Mouse (Mus musculus) stomach, embryonic 16.5 days (tissue): Measurements from ENCODE around the gene Rpl23. TPM values are rescaled to one million over a fixed set of nuclear protein-coding genes. Genes with fewer than 3 reads are reported as not detected.

Experiments used
- ATAC-seq: fragments of 200-750 bp; cut with Nextera tagmentation; 2 replicates; pipeline ENCODE4 v1.8.0; 2017; ENCODE audit warnings: moderate number of reproducible peaks, moderate TSS enrichment; ENCODE audit not compliant: insufficient read depth, low FRiP score
- H3K27ac ChIP-seq: fragments of 300-500 bp; sonication (generic); 2 replicates; pipeline ENCODE4 v1.5.1; 2014; ENCODE audit warnings: low read length
- H3K27me3 ChIP-seq: fragments of 300-500 bp; sonication (generic); 2 replicates; pipeline ENCODE4 v1.6.1; 2014; ENCODE audit warnings: low read length, control low read depth, mixed read lengths; ENCODE audit not compliant: control insufficient read depth, insufficient read depth
- H3K36me3 ChIP-seq: fragments of 300-500 bp; sonication (generic); 2 replicates; pipeline ENCODE4 v1.6.1; 2014; ENCODE audit warnings: low read length; ENCODE audit not compliant: control insufficient read depth, insufficient read depth
- H3K4me1 ChIP-seq: fragments of 300-500 bp; sonication (generic); 2 replicates; pipeline ENCODE4 v1.6.1; 2014; ENCODE audit warnings: low read length, control low read depth, mixed read lengths; ENCODE audit not compliant: control insufficient read depth, insufficient read depth
- H3K4me2 ChIP-seq: fragments of 300-500 bp; sonication (generic); 2 replicates; pipeline ENCODE4 v1.6.1; 2014; ENCODE audit warnings: low read depth, low read length, mixed read lengths
- H3K4me3 ChIP-seq: fragments of 300-500 bp; sonication (generic); replicated peaks from 2 replicates; pipeline ENCODE4 v1.5.1; 2014; ENCODE audit warnings: mild to moderate bottlenecking, low read length
- H3K9ac ChIP-seq: fragments of 300-500 bp; sonication (generic); 2 replicates; pipeline ENCODE4 v1.6.1; 2014; ENCODE audit warnings: low read length
- H3K9me3 ChIP-seq: fragments of 300-500 bp; sonication (generic); replicated peaks from 2 replicates; pipeline ENCODE4 v1.6.1; 2016; ENCODE audit warnings: low read length, control low read depth; ENCODE audit not compliant: control insufficient read depth
- WGBS: fragments of 180-500 bp; shearing (Covaris S2); extraction: QIAGEN DNeasy Blood & Tissue Kit; methylation state at CpG from one replicate; pipeline ENCODE4 v1.1.7; 2014; 5-methylcytosine and 5-hydroxymethylcytosine counted together
- polyA plus RNA-seq: library from polyadenylated mRNA; unstranded; fragments of >200 nt; fragmentation: Nextera tagmentation; extraction: Ambion mirVana; gene quantifications from 2 replicates; pipeline ENCODE4 v1.2.1, GENCODE M21; 2015

The Rpl23 gene
- polyA plus RNA-seq, 1 experiment from 2014 or later: 586 TPM

DNA sequence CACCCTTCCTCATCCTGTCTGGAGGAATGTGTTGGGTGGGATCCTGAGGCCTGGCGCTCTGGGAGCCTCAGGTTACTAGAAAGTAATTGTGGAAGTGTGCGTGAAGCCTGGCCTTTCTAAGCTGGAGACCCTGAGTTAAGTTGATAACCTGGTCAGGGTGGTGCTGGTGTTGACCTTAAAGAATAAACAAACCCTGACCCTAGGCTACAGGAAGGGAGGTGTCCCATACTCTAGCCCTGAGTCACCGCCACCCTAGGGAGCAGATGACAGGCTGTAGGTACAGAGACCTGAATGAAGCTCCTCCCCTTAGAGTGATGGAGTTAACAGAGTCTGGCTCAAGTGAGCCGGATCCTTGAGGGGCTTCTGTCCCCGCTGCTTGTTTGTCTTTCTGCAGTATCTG is 21.6 kb upstream of the Rpl23 start:
- ATAC-seq: no peak
- no peak overlapping the region for H3K4me3 ChIP-seq
- no peaks in the 10 kb centered on the region for H3K27me3 ChIP-seq
- 57% methylated on average over 5 of the region's 5 CpGs for WGBS
- H3K27ac ChIP-seq: peak overlapping the region; percentile 84
- peak overlapping the region; percentile 44; the same call in 1 of the 2 replicates for H3K4me2 ChIP-seq
- H3K9ac ChIP-seq: peak overlapping the region; percentile 29; the same call in 1 of the 2 replicates
- H3K36me3 ChIP-seq: no peaks in the 10 kb centered on the region
- H3K4me1 ChIP-seq: peaks cover 65% of the 10 kb centered on the region
- H3K9me3 ChIP-seq: no peaks in the 10 kb centered on the region

GRCm38 (mm10) chr11:97802495-97802894 is 20.3 kb upstream of the Rpl23 start:
- Histone ChIP-seq H3K4me3 (0 out of 2 replicates have a peak overlapping the region, but pooled peaks have one; percentile 97), H3K4me2 (peak overlapping the region; percentile 74), H3K9ac (no peak overlapping the region), H3K27me3 (no peaks in the 10 kb centered on the region), H3K36me3 (no peaks in the 10 kb centered on the region), H3K4me1 (peaks cover 51% of the 10 kb centered on the region), H3K9me3 (no peaks in the 10 kb centered on the region), H3K27ac (peak overlapping the region; percentile 99)
- ATAC-seq: no peak
- 27% methylated on average over 6 of the region's 6 CpGs for WGBS

DNA sequence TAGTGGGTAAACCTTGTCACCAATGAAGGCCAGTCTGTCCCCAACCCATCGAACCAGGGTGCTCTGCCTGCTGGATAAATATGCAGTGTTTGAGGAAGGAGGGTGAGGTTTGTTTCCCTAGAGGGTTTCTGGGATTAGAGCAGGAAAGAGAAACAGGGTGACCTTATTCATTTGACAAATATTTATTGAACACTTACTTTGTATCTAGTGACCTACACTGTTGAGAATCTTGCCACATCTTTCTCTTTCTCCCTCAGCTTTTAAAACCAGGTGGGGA is 19.9 kb upstream of the Rpl23 start:
- WGBS: 7% methylated on average over 1 of the region's 1 CpGs
- H3K9ac ChIP-seq: no peak overlapping the region
- H3K9me3 ChIP-seq: no peaks in the 10 kb centered on the region
- H3K36me3 ChIP-seq: no peaks in the 10 kb centered on the region
- H3K4me1 ChIP-seq: peaks cover 49% of the 10 kb centered on the region
- ATAC-seq: no peak
- H3K27me3 ChIP-seq: no peaks in the 10 kb centered on the region
- peak overlapping the region; percentile 99 for H3K27ac ChIP-seq
- peak overlapping the region; percentile 97 for H3K4me3 ChIP-seq
- H3K4me2 ChIP-seq: peak overlapping the region; percentile 74

GRCm38 (mm10) chr11:97801409-97802193 is 19.4 kb upstream of the Rpl23 start:
- Histone ChIP-seq H3K36me3 (no peaks in the 10 kb centered on the region), H3K9me3 (no peaks in the 10 kb centered on the region), H3K27me3 (no peaks in the 10 kb centered on the region), H3K27ac (peak overlapping the region; percentile 99), H3K4me3 (peak overlapping the region; percentile 97), H3K9ac (peak overlapping the region; percentile 96), H3K4me1 (peaks cover 48% of the 10 kb centered on the region), H3K4me2 (peak overlapping the region; percentile 74)
- WGBS: 17% methylated on average over 8 of the region's 8 CpGs
- no peak for ATAC-seq

GRCm38 (mm10) chr11:97800691-97801408 is 18.6 kb upstream of the Rpl23 start:
- Histone ChIP-seq H3K36me3 (no peaks in the 10 kb centered on the region), H3K4me2 (peak overlapping the region; percentile 74), H3K9me3 (no peaks in the 10 kb centered on the region), H3K27me3 (no peaks in the 10 kb centered on the region), H3K4me1 (peaks cover 41% of the 10 kb centered on the region), H3K4me3 (peak overlapping the region; percentile 97), H3K9ac (peak overlapping the region; percentile 96), H3K27ac (peak overlapping the region; percentile 99)
- WGBS: under 1% methylated on average over 17 of the region's 17 CpGs
- no peak for ATAC-seq

GRCm38 (mm10) chr11:97799994-97800690 is 17.9 kb upstream of the Rpl23 start:
- Histone ChIP-seq H3K4me2 (peak overlapping the region; percentile 74), H3K27me3 (no peaks in the 10 kb centered on the region), H3K4me1 (peaks cover 34% of the 10 kb centered on the region), H3K36me3 (no peaks in the 10 kb centered on the region), H3K27ac (peak overlapping the region; percentile 99), H3K9me3 (no peaks in the 10 kb centered on the region), H3K9ac (peak overlapping the region; percentile 96), H3K4me3 (peak overlapping the region; percentile 97)
- under 1% methylated on average over 31 of the region's 43 CpGs for WGBS
- ATAC-seq: peak; percentile 75

- H3K36me3 ChIP-seq: no peaks in the 10 kb centered on the region
- peak overlapping the region; percentile 97 for H3K4me3 ChIP-seq
- no peaks in the 10 kb centered on the region for H3K27me3 ChIP-seq
- H3K27ac ChIP-seq: peak overlapping the region; percentile 99
- H3K9me3 ChIP-seq: no peaks in the 10 kb centered on the region
- H3K4me2 ChIP-seq: peak overlapping the region; percentile 74
- H3K4me1 ChIP-seq: peaks cover 26% of the 10 kb centered on the region
- WGBS: under 1% methylated on average over 71 of the region's 71 CpGs
- peak overlapping the region; percentile 96 for H3K9ac ChIP-seq
- peak; percentile 83 for ATAC-seq
Observed at GRCm38 (mm10) chr11:97799146-97799993, 17.1 kb upstream of the Rpl23 start.

GRCm38 (mm10) chr11:97798782-97799145 is 16.5 kb upstream of the Rpl23 start, which contains the start of gene Lasp1:
Lasp1 (plus strand) TSS chr11:97799000.
- Histone ChIP-seq H3K4me3 (peak within 1 kb of the TSS; percentile 97), H3K9ac (peak within 1 kb of the TSS; percentile 96), H3K27ac (peak within 1 kb of the TSS; percentile 99), H3K4me1 (peaks cover 20% of the 10 kb centered on the region), H3K4me2 (peak within 1 kb of the TSS; percentile 74), H3K9me3 (no peaks in the 10 kb centered on the region), H3K27me3 (no peaks in the 10 kb centered on the region), H3K36me3 (no peaks in the 10 kb centered on the region)
- peak; percentile 35; the same call in 1 of the 2 replicates for ATAC-seq
- WGBS: under 1% methylated on average over 11 of the region's 11 CpGs
